Mouse (Mus musculus) urinary bladder, adult 18-20 months (tissue): ENCODE measurements around the gene Nfic.
A peak's percentile ranks its signal among the peaks of the same experiment; 100 is the strongest.

ENCODE experiments used
- DNase-seq, 2 experiments: peaks; one replicate each; pipeline ENCODE4 v3.0.0; 2022; ENCODE audit warnings: low spot score in 2 of 2, mixed read lengths in 2 of 2

Nfic gene

DNA sequence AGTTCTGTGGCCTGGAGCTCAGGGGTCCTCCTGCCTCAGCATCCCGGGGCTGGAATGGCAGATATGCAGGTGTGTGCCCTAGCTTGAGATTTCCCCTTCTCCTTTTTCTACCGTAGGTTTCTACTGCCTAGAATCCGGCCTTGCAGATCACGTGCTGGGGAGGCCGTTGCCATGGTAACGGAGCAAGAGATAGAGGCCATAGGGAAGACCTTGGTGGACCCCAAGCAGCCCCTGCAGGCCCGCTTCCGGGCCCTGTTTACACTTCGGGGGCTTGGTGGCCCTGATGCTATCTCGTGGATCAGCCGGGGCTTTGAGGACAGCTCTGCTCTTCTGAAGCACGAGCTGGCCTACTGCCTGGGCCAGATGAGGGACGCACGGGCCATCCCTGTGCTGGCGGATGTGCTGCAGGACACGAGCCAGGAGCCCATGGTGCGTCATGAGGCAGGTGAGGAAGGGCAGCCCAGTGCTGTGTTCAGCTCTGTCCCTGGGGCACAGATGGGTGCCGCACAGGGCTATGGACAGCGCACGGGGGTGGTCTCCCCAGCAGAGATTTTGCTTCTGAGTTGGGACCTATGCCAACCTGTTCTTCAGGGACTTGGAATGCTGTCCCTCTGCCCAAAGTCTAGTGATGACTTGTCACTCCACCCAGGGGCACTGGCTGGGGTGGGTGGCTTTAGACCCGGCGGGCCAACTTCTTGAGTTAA, 69.7 kb downstream of the Nfic start:
- no peak for DNase-seq

GRCm38 (mm10) chr10:81384605-81384982, 70.8 kb downstream of the Nfic start:
- no peak for DNase-seq

DNA sequence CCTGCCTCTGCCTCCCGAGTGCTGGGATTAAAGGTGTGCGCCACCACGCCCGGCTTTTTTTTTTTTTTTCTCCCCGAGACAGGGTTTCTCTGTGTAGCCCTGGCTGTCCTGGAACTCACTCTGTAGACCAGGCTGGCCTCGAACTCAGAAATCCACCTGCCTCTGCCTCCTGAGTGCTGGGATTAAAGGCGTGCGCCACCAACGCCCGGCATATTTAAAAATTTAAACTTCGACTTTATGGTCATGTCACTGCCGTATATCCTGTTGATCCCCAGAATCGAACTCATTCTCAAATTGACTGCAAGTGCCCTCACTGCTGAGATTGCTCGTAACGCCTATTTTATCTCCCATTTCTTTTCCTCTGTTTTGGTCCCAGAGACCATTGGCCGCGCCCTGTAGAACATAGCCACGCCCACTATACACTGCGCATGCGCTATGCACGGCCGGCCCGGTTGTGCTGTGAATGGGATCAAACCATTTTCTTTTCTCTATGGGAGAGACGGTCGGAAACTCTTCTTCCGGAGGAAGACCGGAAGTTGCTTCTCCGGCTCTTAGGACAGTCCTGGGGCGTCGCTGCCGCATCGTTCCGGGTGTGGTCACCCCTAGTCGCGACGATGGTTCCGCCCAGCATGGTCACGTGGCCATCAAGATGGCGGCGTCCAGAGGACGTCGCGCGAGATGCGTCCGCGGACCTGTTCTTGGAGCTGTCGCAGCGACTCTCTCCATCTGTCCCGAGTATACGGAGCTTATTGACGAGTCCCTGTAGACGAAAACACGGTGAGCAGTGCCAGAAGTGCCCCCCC, 71.4 kb downstream of the Nfic start, which contains the start of the genes Dohh and Gm48551:
Dohh (plus strand) TSS at position 627 of the 803 bp plus-strand sequence.
Gm48551 (plus strand) TSS at position 665 of the 803 bp plus-strand sequence.
- DNase-seq, result peak; percentile 98 to 99

DNA sequence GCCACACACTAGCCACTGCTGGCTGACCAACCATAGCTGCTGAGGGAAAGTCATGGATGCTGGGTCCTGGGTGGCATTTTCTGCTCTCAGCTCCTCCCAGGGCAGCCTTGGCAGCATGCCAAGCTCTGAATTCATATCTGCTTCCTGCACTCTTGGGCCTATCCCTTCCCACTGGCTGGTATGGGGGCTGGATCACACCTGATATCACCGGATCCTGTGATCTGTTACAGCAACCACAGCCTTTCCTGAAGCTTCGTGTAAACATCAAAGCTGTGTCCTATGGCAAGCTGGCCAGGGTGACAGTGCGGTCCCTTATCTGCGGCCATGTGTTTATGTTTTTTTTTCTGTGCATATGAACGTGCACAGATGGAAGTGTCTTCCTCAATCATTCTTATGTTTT, 73.4 kb downstream of the Nfic start:
- no peak for DNase-seq

GRCm38 (mm10) chr10:81379809-81380378, 75.5 kb downstream of the Nfic start:
- DNase-seq, result no peak

GRCm38 (mm10) chr10:81379183-81379553, 76.3 kb downstream of the Nfic start:
- DNase-seq, result no peak

DNA sequence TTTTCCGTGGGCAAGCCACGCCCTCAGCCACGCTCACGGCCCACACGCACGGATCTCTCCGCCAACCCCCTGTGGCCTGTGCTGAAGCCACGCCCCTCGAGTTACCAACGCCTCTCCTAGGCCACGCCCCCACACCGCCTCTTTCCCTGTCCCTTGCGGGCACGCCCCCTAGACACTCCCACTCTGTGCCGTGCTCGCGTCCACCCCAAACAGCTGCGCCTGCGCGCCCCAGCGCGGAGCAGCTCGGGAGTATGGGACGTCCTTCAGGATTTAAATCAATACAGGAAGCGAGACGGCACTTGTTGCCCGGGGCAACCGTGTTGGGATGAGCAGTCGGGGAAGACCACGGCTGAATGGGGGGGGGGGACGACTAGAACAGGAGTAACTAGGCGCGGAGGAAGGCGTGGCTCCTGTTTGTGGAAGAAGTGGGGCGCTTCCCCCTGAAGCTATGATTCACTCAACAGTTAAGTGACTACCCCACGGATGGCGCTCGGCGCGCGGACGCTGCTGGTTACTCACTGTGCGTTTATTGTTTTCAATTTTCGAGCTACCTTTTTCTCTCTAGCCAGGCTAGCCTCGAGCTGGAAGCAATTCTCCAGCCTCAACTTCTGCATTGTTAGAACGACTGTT, 76.8 kb downstream of the Nfic start:
- peak; percentile 100 for DNase-seq

DNA sequence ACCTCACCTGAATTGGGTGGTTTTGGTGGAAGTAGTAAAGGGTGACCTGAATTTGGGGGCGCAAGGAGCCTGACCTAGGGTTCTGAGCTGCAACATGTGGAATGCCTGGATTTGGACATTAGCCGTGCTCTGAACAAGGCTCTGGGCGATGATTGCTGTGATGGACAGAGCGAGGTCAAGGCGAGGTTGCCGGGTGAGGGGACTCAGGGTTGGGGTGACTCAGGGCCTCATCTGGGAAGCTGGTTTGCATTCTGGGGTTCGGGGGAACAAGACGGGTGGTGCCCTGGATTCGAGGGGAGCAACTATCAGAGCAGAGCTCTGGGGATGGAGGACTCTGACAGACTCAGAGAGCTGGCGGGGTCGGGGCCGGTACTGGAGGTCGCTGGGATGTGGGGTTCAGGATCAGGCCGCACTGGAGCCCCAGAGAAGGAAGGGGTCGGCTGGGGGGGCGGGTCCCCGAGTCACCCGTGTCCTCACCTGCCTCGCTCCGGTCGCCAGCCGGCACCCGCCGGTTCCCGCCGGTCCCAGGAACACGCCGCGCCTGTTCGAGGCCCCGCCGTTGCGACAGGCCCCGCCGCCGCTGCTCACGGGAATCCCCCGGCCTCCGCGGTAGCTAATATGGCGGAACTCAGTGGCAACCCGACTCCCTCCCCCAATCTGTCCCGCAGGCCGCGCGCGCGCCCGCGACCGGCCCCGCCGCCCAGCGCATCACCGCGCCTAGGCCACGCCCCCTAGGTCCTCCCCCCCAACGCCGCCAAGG, 77.5 kb downstream of the Nfic start, which contains the start of gene Fzr1:
Fzr1 (minus strand) TSS at position 724 of the 760 bp plus-strand sequence.
- no peak for DNase-seq

DNA sequence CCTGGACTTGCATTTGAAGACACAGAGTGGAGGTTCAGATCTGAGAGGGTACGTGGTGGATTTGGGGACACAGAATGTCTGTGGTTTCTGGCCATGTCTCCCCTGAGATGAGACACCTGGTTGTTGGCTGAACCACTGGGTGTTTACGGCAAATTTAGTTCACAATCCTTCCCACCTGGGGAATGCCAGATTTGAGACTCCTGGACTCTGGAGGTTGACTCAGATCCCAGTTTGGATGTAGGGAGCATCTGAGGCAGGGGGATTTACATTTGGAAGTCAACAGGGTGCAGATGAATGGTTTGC, 78.1 kb downstream of the Nfic start:
- no peak for DNase-seq

DNA sequence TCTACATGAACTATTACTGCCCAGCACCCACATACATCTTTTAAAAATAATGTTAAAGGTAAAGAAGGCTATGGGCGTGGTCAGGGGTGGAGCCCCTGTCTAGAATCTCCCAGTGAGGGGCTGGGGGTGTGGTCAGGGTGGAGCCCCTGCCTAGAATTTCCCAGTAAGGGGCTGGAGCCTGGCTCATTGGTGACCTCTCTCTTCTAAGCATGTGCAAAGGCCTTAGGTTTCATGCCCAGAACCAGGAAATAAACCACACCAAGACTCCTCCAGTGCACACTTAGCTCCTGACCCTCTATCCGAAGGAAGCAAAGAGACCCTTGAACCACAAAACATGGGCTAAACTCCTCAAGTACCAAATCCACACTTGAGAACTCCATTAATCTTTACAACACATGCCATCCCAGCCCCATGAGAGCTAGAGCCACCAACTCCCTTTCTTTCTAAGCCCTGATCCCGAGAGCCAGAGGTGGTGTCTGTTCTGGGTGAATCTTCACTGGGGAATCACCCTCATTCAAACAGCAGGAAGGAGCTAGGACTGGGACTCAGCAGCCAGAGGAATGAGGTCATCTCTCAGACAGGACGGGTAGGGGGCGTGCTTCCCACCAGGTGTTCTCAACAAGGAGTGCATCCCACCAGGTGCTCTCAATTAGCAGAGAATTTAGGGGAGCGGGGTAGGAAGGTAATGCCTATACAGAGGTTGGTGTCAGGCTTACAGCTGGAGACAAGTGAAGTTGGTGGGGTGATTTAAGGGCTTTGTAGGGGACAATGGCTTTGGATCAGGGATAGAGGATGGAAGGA, 78.7 kb downstream of the Nfic start:
- no peak for DNase-seq

- DNase-seq, result no peak
Measured at GRCm38 (mm10) chr10:81375322-81375721, 80.1 kb downstream of the Nfic start.

DNA sequence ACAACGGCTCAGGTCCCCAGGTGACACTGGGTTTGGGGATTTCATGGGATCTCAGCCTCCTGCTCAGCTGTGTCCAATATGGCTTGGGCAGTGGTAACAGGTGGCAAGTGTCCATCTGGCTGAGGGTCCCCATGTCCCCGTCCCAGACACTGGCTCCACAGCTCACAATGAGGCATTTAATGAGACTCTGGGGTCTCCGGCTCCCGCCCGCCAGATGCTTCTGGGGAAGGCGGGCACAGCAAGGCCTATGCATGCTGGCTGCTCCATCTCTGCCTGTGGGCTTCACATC, 88.3 kb downstream of the Nfic start:
- DNase-seq, result no peak

DNA sequence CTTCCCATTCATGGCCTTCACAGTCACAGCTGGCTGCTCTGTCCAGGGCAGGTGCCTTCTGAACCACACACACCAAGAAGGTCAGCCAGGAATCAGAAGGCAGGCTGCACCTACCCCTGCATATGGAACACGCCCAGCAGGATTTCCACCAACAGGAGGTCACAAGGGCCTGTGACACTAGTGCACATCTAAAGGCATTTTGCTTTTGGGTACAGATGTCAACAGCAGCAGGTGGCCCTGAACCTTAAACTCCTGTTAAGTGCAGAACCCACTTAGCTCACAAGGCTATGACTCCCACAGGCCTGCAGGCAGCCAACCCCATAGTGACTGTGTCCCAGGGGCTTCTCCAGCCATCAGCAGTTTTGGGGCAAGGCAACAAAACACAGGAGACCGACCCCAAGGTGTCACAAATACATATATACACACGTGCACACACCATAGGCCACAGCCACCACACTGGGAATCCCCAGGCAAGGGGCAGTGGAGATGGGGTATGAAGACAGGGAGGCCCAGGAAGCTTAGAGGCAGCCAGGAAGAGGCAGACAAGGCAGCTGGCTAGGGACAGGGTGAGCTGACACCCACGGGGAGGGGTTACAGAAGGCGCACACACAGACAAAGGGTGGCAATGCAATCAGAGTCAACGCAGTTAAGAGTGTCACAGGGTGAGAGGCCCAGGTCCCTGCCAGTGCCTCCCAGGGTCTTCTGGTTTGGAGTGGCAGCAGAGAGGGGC, 88.8 kb downstream of the Nfic start:
- no peak for DNase-seq

- no peak for DNase-seq
Measured at GRCm38 (mm10) chr10:81365672-81366476, 89.6 kb downstream of the Nfic start, which contains the start of gene 4930404N11Rik. TSS of gene 4930404N11Rik (minus strand) at chr10:81365816.

GRCm38 (mm10) chr10:81365073-81365472, 90.4 kb downstream of the Nfic start:
- DNase-seq, result no peak

- no peak for DNase-seq
Measured at GRCm38 (mm10) chr10:81364666-81365065, 90.8 kb downstream of the Nfic start.

- DNase-seq, result no peak
Measured at GRCm38 (mm10) chr10:81363436-81364346, 91.7 kb downstream of the Nfic start.

DNA sequence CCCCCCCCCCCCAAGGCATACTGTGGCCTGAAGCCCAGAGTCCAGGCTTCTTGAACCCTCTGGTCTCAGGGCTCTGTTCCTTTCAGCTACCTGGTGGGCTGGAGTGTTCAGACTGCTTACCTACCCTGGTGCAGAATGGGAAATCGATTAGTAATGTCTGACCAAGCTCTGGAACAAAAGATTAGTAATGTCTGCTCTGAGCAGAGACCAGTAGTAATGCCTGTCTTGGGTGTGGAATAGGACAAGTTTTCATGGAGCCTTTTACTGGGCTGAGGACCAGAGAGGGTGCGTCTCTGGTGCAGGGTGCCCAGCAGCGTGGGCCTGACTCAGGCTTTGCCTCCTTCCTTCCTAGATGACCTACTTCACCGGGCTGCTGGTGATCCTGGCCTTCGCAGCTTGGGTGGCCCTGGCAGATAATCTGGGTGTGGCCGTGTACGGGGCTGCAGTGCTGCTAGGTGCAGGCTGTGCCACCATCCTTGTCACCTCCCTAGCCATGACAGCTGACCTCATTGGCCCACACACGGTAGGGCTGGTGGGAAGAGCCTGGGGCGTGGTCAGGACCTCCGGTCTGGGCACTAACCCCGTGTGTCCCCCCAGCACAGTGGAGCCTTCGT, 93.0 kb downstream of the Nfic start:
- no peak for DNase-seq
